Mouse (Mus musculus): ENCODE measurements around the gene Gm614. TPM values are rescaled to one million over a fixed set of nuclear protein-coding genes. Genes with fewer than 3 reads are reported as not detected.

The Gm614 gene
- polyA plus RNA-seq, 1 experiment: not detected

- H3K4me1 ChIP-seq (ENCODE audit: control insufficient read depth, insufficient read depth, low read length): no peaks in the 10 kb centered on the region
- TF ChIP-seq CTCF (IDR thresholded peaks at IDR 0.05; ENCODE audit: borderline replicate concordance, insufficient read depth, low read depth, low read length) (no peak), POLR2A (IDR thresholded peaks at IDR 0.05; ENCODE audit: borderline replicate concordance, insufficient read depth, low read length) (0 out of 2 replicates have a peak, but pooled peaks have one; percentile 26)
- peak within 1 kb of the TSS; percentile 33 for H3K27ac ChIP-seq (ENCODE audit: insufficient read depth, low read length)
- peak; percentile 88 to 90 for DNase-seq
- peak within 1 kb of the TSS; percentile 96 for H3K4me3 ChIP-seq (replicated peaks; ENCODE audit: insufficient read depth, low read depth, low read length)
- WGBS: 13% methylated on average over 50 of the region's 54 CpGs
- no peaks in the 10 kb centered on the region for H3K27me3 ChIP-seq (ENCODE audit: control insufficient read depth, insufficient read depth, low read length)
Observed at GRCm38 (mm10) chrX:101273875-101274738, 10.3 kb upstream of the Gm614 start, which contains the start of gene Med12. TSS of gene Med12 (plus strand) at chrX:101274030.

GRCm38 (mm10) chrX:101273410-101273809 lies 9.6 kb upstream of the Gm614 start:
- no peak overlapping the region for H3K27ac ChIP-seq (ENCODE audit: insufficient read depth, low read length)
- DNase-seq: no peak

GRCm38 (mm10) chrX:101268755-101269124 lies 4.9 kb upstream of the Gm614 start, which contains the start of gene Gm20489:
TSS of gene Gm20489 (minus strand) at chrX:101269023.
- H3K27me3 ChIP-seq (ENCODE audit: control insufficient read depth, insufficient read depth, low read length): no peaks in the 10 kb centered on the region
- no peak for DNase-seq
- H3K4me3 ChIP-seq (replicated peaks; ENCODE audit: insufficient read depth, low read depth, low read length): no peak within 1 kb of the TSS
- 69% methylated on average over 3 of the region's 3 CpGs for WGBS
- no peaks in the 10 kb centered on the region for H3K4me1 ChIP-seq (ENCODE audit: control insufficient read depth, insufficient read depth, low read length)
- H3K27ac ChIP-seq (ENCODE audit: insufficient read depth, low read length): no peak within 1 kb of the TSS
- no peak for TF ChIP-seq CTCF (IDR thresholded peaks at IDR 0.05; ENCODE audit: borderline replicate concordance, insufficient read depth, low read depth, low read length)
- TF ChIP-seq POLR2A (IDR thresholded peaks at IDR 0.05; ENCODE audit: borderline replicate concordance, insufficient read depth, low read length): no peak

More at GRCm38 (mm10) chrX:101273410-101273809, 9.6 kb upstream of the Gm614 start:
- no peak for TF ChIP-seq POLR2A (IDR thresholded peaks at IDR 0.05; ENCODE audit: borderline replicate concordance, insufficient read depth, low read length)
- TF ChIP-seq CTCF (IDR thresholded peaks at IDR 0.05; ENCODE audit: borderline replicate concordance, insufficient read depth, low read depth, low read length): no peak
- 19% methylated on average over 6 of the region's 6 CpGs for WGBS
- H3K4me1 ChIP-seq (ENCODE audit: control insufficient read depth, insufficient read depth, low read length): no peaks in the 10 kb centered on the region
- peak overlapping the region; percentile 96 for H3K4me3 ChIP-seq (replicated peaks; ENCODE audit: insufficient read depth, low read depth, low read length)
- no peaks in the 10 kb centered on the region for H3K27me3 ChIP-seq (ENCODE audit: control insufficient read depth, insufficient read depth, low read length)

GRCm38 (mm10) chrX:101268025-101268754 lies 4.4 kb upstream of the Gm614 start, which contains the start of gene Il2rg:
TSS of gene Il2rg (minus strand) at chrX:101268255.
- Histone ChIP-seq H3K4me3 (replicated peaks; ENCODE audit: insufficient read depth, low read depth, low read length) (no peak within 1 kb of the TSS), H3K27me3 (ENCODE audit: control insufficient read depth, insufficient read depth, low read length) (no peaks in the 10 kb centered on the region), H3K27ac (ENCODE audit: insufficient read depth, low read length) (no peak within 1 kb of the TSS), H3K4me1 (ENCODE audit: control insufficient read depth, insufficient read depth, low read length) (no peaks in the 10 kb centered on the region)
- WGBS: 76% methylated on average over 5 of the region's 5 CpGs
- TF ChIP-seq POLR2A (IDR thresholded peaks at IDR 0.05; ENCODE audit: borderline replicate concordance, insufficient read depth, low read length) (no peak), CTCF (IDR thresholded peaks at IDR 0.05; ENCODE audit: borderline replicate concordance, insufficient read depth, low read depth, low read length) (no peak)
- no peak for DNase-seq

- Histone ChIP-seq H3K27me3 (ENCODE audit: control insufficient read depth, insufficient read depth, low read length) (no peaks in the 10 kb centered on the region), H3K4me1 (ENCODE audit: control insufficient read depth, insufficient read depth, low read length) (no peaks in the 10 kb centered on the region), H3K27ac (ENCODE audit: insufficient read depth, low read length) (no peak overlapping the region), H3K4me3 (replicated peaks; ENCODE audit: insufficient read depth, low read depth, low read length) (no peak overlapping the region)
- 89% methylated on average over 6 of the region's 6 CpGs for WGBS
- TF ChIP-seq CTCF (IDR thresholded peaks at IDR 0.05; ENCODE audit: borderline replicate concordance, insufficient read depth, low read depth, low read length) (no peak), POLR2A (IDR thresholded peaks at IDR 0.05; ENCODE audit: borderline replicate concordance, insufficient read depth, low read length) (no peak)
- DNase-seq: no peak
Observed at GRCm38 (mm10) chrX:101266631-101267030, 2.8 kb upstream of the Gm614 start.

GRCm38 (mm10) chrX:101260441-101261325 lies 3.1 kb downstream of the Gm614 start:
- Histone ChIP-seq H3K4me1 (ENCODE audit: control insufficient read depth, insufficient read depth, low read length) (no peaks in the 10 kb centered on the region), H3K27ac (ENCODE audit: insufficient read depth, low read length) (no peak overlapping the region)

GRCm38 (mm10) chrX:101256603-101257002 lies 7.2 kb downstream of the Gm614 start:
- DNase-seq: peak in 1 of 2 experiments; percentile 8
- no peak overlapping the region for H3K4me3 ChIP-seq (replicated peaks; ENCODE audit: insufficient read depth, low read depth, low read length)
- WGBS: 90% methylated on average over 13 of the region's 13 CpGs
- H3K27ac ChIP-seq (ENCODE audit: insufficient read depth, low read length): no peak overlapping the region
- H3K27me3 ChIP-seq (ENCODE audit: control insufficient read depth, insufficient read depth, low read length): no peaks in the 10 kb centered on the region
- no peaks in the 10 kb centered on the region for H3K4me1 ChIP-seq (ENCODE audit: control insufficient read depth, insufficient read depth, low read length)
- TF ChIP-seq POLR2A (IDR thresholded peaks at IDR 0.05; ENCODE audit: borderline replicate concordance, insufficient read depth, low read length): no peak
- TF ChIP-seq CTCF (IDR thresholded peaks at IDR 0.05; ENCODE audit: borderline replicate concordance, insufficient read depth, low read depth, low read length): no peak; the same call in 1 of the 2 replicates

More at GRCm38 (mm10) chrX:101260441-101261325, 3.1 kb downstream of the Gm614 start:
- Histone ChIP-seq H3K4me3 (replicated peaks; ENCODE audit: insufficient read depth, low read depth, low read length) (no peak overlapping the region), H3K27me3 (ENCODE audit: control insufficient read depth, insufficient read depth, low read length) (no peaks in the 10 kb centered on the region)
- no peak for DNase-seq
- 38% methylated on average over 12 of the region's 13 CpGs for WGBS
- no peak for TF ChIP-seq CTCF (IDR thresholded peaks at IDR 0.05; ENCODE audit: borderline replicate concordance, insufficient read depth, low read depth, low read length)
- TF ChIP-seq POLR2A (IDR thresholded peaks at IDR 0.05; ENCODE audit: borderline replicate concordance, insufficient read depth, low read length): no peak
